Mouse (Mus musculus) left cerebral cortex, adult 18-20 months (tissue): ENCODE results near the gene Muc13. TPM values are rescaled to one million over a fixed set of nuclear protein-coding genes. Genes with fewer than 3 reads are reported as not detected.

Source experiments
- DNase-seq, 2 experiments: peaks; one replicate each; pipeline ENCODE4 v3.0.0; 2021 to 2022; ENCODE audit warnings: low spot score in 2 of 2, mixed read lengths in 1 of 2
- total RNA-seq, 2 experiments: library from RNA; stranded (reverse); gene quantifications; 2 replicates each; pipeline ENCODE4 v1.2.3; 2021

The Muc13 gene
- total RNA-seq, 2 experiments from 2014 or later, result 0.16 to 0.19 TPM

- DNase-seq, result peak; percentile 88 to 95
Observed at GRCm38 (mm10) chr16:33820269-33821178, 26.7 kb downstream of the Muc13 start.

GRCm38 (mm10) chr16:33824603-33825002, 30.8 kb downstream of the Muc13 start:
- no peak for DNase-seq

GRCm38 (mm10) chr16:33828496-33828895, 34.7 kb downstream of the Muc13 start:
- DNase-seq, result no peak

- peak; percentile 25 to 27 for DNase-seq
Observed at GRCm38 (mm10) chr16:33829301-33829831, 35.5 kb downstream of the Muc13 start, which contains the start of gene Itgb5. Gene Itgb5, plus strand, starts transcription at chr16:33829665.

- peak in 1 of 2 experiments; percentile 24 for DNase-seq
Observed at GRCm38 (mm10) chr16:33829842-33830511, 36.1 kb downstream of the Muc13 start.

- DNase-seq, result no peak
Observed at GRCm38 (mm10) chr16:33830512-33831105, 36.8 kb downstream of the Muc13 start.

- DNase-seq, result no peak
Observed at GRCm38 (mm10) chr16:33832057-33832456, 38.2 kb downstream of the Muc13 start.

GRCm38 (mm10) chr16:33832728-33833428, 39.0 kb downstream of the Muc13 start:
- no peak for DNase-seq

- DNase-seq, result no peak
Observed at GRCm38 (mm10) chr16:33833429-33833753, 39.6 kb downstream of the Muc13 start.

- peak in 1 of 2 experiments; percentile 14 for DNase-seq
Observed at GRCm38 (mm10) chr16:33833781-33834482, 40.1 kb downstream of the Muc13 start.

- no peak for DNase-seq
Observed at GRCm38 (mm10) chr16:33836676-33837075, 42.8 kb downstream of the Muc13 start.

- no peak for DNase-seq
Observed at GRCm38 (mm10) chr16:33837191-33837590, 43.4 kb downstream of the Muc13 start.

GRCm38 (mm10) chr16:33840616-33841015, 46.8 kb downstream of the Muc13 start:
- DNase-seq, result no peak

GRCm38 (mm10) chr16:33842081-33842880, 48.4 kb downstream of the Muc13 start:
- DNase-seq, result no peak

GRCm38 (mm10) chr16:33844150-33844611, 50.3 kb downstream of the Muc13 start:
- no peak for DNase-seq

- no peak for DNase-seq
Observed at GRCm38 (mm10) chr16:33844866-33845265, 51.0 kb downstream of the Muc13 start.

- no peak for DNase-seq
Observed at GRCm38 (mm10) chr16:33853271-33853670, 59.4 kb downstream of the Muc13 start.

- no peak for DNase-seq
Observed at GRCm38 (mm10) chr16:33858766-33859165, 64.9 kb downstream of the Muc13 start.

- no peak for DNase-seq
Observed at GRCm38 (mm10) chr16:33859380-33859779, 65.5 kb downstream of the Muc13 start.
